Mouse (Mus musculus) testis, adult 2 months (tissue): Measurements from ENCODE around the gene S1pr5. TPM values are rescaled to one million over a fixed set of nuclear protein-coding genes. Genes with fewer than 3 reads are reported as not detected.

Experiments
- H3K27ac ChIP-seq: fragments of 200-500 bp; 2 replicates; pipeline ENCODE4 v1.5.1; 2012; ENCODE audit warnings: low read depth, low read length; ENCODE audit not compliant: control insufficient read depth, insufficient read depth
- H3K27me3 ChIP-seq: fragments of 200-500 bp; 2 replicates; pipeline ENCODE4 v1.6.1; 2012; ENCODE audit warnings: mild to moderate bottlenecking, low read length, moderate library complexity; ENCODE audit not compliant: control insufficient read depth, insufficient read depth
- H3K36me3 ChIP-seq: fragments of 200-500 bp; 2 replicates; pipeline ENCODE4 v1.6.1; 2012; ENCODE audit warnings: mild to moderate bottlenecking, low read length; ENCODE audit not compliant: control insufficient read depth, insufficient read depth
- H3K4me1 ChIP-seq: fragments of 200-500 bp; 2 replicates; pipeline ENCODE4 v1.6.1; 2012; ENCODE audit warnings: low read length; ENCODE audit not compliant: control insufficient read depth, insufficient read depth
- H3K4me3 ChIP-seq: fragments of 200-500 bp; 2 replicates; pipeline ENCODE4 v1.5.1; 2012; ENCODE audit warnings: low read depth, mild to moderate bottlenecking, low read length, moderate library complexity, mixed read lengths; ENCODE audit not compliant: control insufficient read depth
- CTCF ChIP-seq: fragments of 200-500 bp; IDR thresholded peaks from 2 replicates; pipeline ENCODE4 v1.5.1; 2012; ENCODE audit warnings: low read depth, mild to moderate bottlenecking, inconsistent platforms, low read length, moderate library complexity; ENCODE audit not compliant: control insufficient read depth, insufficient read depth, insufficient replicate concordance
- POLR2A ChIP-seq: fragments of 200-500 bp; IDR thresholded peaks from 2 replicates; pipeline ENCODE4 v1.6.1; 2012; ENCODE audit warnings: low read depth, mild to moderate bottlenecking, inconsistent platforms, low read length, moderate library complexity; ENCODE audit not compliant: control insufficient read depth
- polyA plus RNA-seq: library from polyadenylated mRNA; depleted of rRNA; stranded (reverse); fragments of >200 nt; gene quantifications from 2 replicates; pipeline ENCODE4 v1.2.3, GENCODE M21; 2012

Gene S1pr5
- polyA plus RNA-seq, 1 experiment: not detected

- no peak overlapping the region for H3K27ac ChIP-seq
- H3K36me3 ChIP-seq: no peaks in the 10 kb centered on the region
- no peak for TF ChIP-seq CTCF
- TF ChIP-seq POLR2A: no peak
- H3K4me1 ChIP-seq: peaks cover 5% of the 10 kb centered on the region; the same call in 1 of the 2 replicates
- H3K27me3 ChIP-seq: no peaks in the 10 kb centered on the region
- no peak overlapping the region for H3K4me3 ChIP-seq
Measured at GRCm38 (mm10) chr9:21210821-21211220, 37.4 kb downstream of the S1pr5 start.

GRCm38 (mm10) chr9:21208626-21209025 lies 39.6 kb downstream of the S1pr5 start:
- Histone ChIP-seq H3K4me3 (no peak overlapping the region), H3K27me3 (no peaks in the 10 kb centered on the region), H3K4me1 (peaks cover 16% of the 10 kb centered on the region), H3K36me3 (no peaks in the 10 kb centered on the region), H3K27ac (no peak overlapping the region)
- no peak for TF ChIP-seq POLR2A
- TF ChIP-seq CTCF: no peak

GRCm38 (mm10) chr9:21206848-21207247 lies 41.4 kb downstream of the S1pr5 start:
- Histone ChIP-seq H3K4me3 (no peak overlapping the region), H3K27me3 (no peaks in the 10 kb centered on the region), H3K36me3 (no peaks in the 10 kb centered on the region), H3K4me1 (peaks cover 16% of the 10 kb centered on the region), H3K27ac (no peak overlapping the region)
- TF ChIP-seq POLR2A (no peak), CTCF (no peak)

- Histone ChIP-seq H3K4me3 (peak overlapping the region; percentile 88), H3K27ac (no peak overlapping the region), H3K4me1 (peaks cover 16% of the 10 kb centered on the region), H3K36me3 (no peaks in the 10 kb centered on the region), H3K27me3 (no peaks in the 10 kb centered on the region)
- TF ChIP-seq POLR2A (no peak), CTCF (no peak)
Measured at GRCm38 (mm10) chr9:21204528-21205272, 43.5 kb downstream of the S1pr5 start.

GRCm38 (mm10) chr9:21204156-21204527 lies 44.1 kb downstream of the S1pr5 start:
- peak overlapping the region; percentile 88 for H3K4me3 ChIP-seq
- no peak for TF ChIP-seq CTCF
- TF ChIP-seq POLR2A: no peak
- no peaks in the 10 kb centered on the region for H3K27me3 ChIP-seq
- H3K27ac ChIP-seq: no peak overlapping the region
- no peaks in the 10 kb centered on the region for H3K36me3 ChIP-seq
- H3K4me1 ChIP-seq: peaks cover 16% of the 10 kb centered on the region

GRCm38 (mm10) chr9:21198960-21199359 lies 49.3 kb downstream of the S1pr5 start:
- no peaks in the 10 kb centered on the region for H3K36me3 ChIP-seq
- H3K27ac ChIP-seq: no peak overlapping the region
- H3K4me3 ChIP-seq: peak overlapping the region; percentile 59; the same call in 1 of the 2 replicates
- H3K4me1 ChIP-seq: peaks cover 7% of the 10 kb centered on the region
- TF ChIP-seq CTCF (no peak), POLR2A (no peak)
- no peaks in the 10 kb centered on the region for H3K27me3 ChIP-seq

GRCm38 (mm10) chr9:21197981-21198380 lies 50.3 kb downstream of the S1pr5 start:
- no peak for TF ChIP-seq POLR2A
- TF ChIP-seq CTCF: no peak
- H3K4me3 ChIP-seq: peak overlapping the region; percentile 59
- peaks cover 7% of the 10 kb centered on the region for H3K4me1 ChIP-seq
- no peaks in the 10 kb centered on the region for H3K27me3 ChIP-seq
- H3K36me3 ChIP-seq: no peaks in the 10 kb centered on the region
- H3K27ac ChIP-seq: no peak overlapping the region
